Mouse (Mus musculus): ENCODE measurements around the gene Prdm16. TPM values are rescaled to one million over a fixed set of nuclear protein-coding genes. Genes with fewer than 3 reads are reported as not detected.

Prdm16 gene
- polyA plus RNA-seq, 1 experiment from 2014 or later, result 2.0 TPM

GRCm38 (mm10) chr4:154627419-154628142 is 9.1 kb downstream of the Prdm16 start:
- 53% methylated on average over 5 of the region's 5 CpGs for WGBS (ENCODE audit: insufficient replicate concordance)
- no peak; the same call in 1 of the 2 replicates for ATAC-seq (ENCODE audit: insufficient read depth)
- Histone ChIP-seq H3K4me1 (replicated peaks) (peaks cover 16% of the 10 kb centered on the region), H3K27ac (replicated peaks) (no peak overlapping the region), H3K4me2 (no peak overlapping the region), H3K27me3 (peaks cover 32% of the 10 kb centered on the region), H3K4me3 (replicated peaks) (no peak overlapping the region), H3K9ac (no peak overlapping the region), H3K36me3 (replicated peaks) (no peaks in the 10 kb centered on the region), H3K9me3 (replicated peaks) (no peaks in the 10 kb centered on the region)

GRCm38 (mm10) chr4:154626282-154626681 is 10.4 kb downstream of the Prdm16 start:
- no peaks in the 10 kb centered on the region for H3K9me3 ChIP-seq (replicated peaks)
- 75% methylated on average over 2 of the region's 2 CpGs for WGBS (ENCODE audit: insufficient replicate concordance)
- H3K36me3 ChIP-seq (replicated peaks), result no peaks in the 10 kb centered on the region
- H3K27me3 ChIP-seq, result peaks cover 19% of the 10 kb centered on the region
- ATAC-seq (ENCODE audit: insufficient read depth), result no peak
- H3K9ac ChIP-seq, result no peak overlapping the region
- H3K4me3 ChIP-seq (replicated peaks), result no peak overlapping the region
- H3K4me1 ChIP-seq (replicated peaks), result peaks cover 16% of the 10 kb centered on the region
- no peak overlapping the region for H3K4me2 ChIP-seq
- no peak overlapping the region for H3K27ac ChIP-seq (replicated peaks)

GRCm38 (mm10) chr4:154625710-154626109 is 11.0 kb downstream of the Prdm16 start:
- ATAC-seq (ENCODE audit: insufficient read depth), result no peak
- 71% methylated on average over 14 of the region's 14 CpGs for WGBS (ENCODE audit: insufficient replicate concordance)
- Histone ChIP-seq H3K4me1 (replicated peaks) (peaks cover 16% of the 10 kb centered on the region), H3K27ac (replicated peaks) (no peak overlapping the region), H3K9ac (no peak overlapping the region), H3K36me3 (replicated peaks) (no peaks in the 10 kb centered on the region), H3K27me3 (peaks cover 14% of the 10 kb centered on the region), H3K9me3 (replicated peaks) (no peaks in the 10 kb centered on the region), H3K4me3 (replicated peaks) (no peak overlapping the region), H3K4me2 (no peak overlapping the region)

GRCm38 (mm10) chr4:154623241-154623640 is 13.4 kb downstream of the Prdm16 start:
- H3K4me2 ChIP-seq, result no peak overlapping the region
- H3K4me1 ChIP-seq (replicated peaks), result peaks cover 12% of the 10 kb centered on the region
- no peaks in the 10 kb centered on the region for H3K9me3 ChIP-seq (replicated peaks)
- no peak overlapping the region for H3K27ac ChIP-seq (replicated peaks)
- no peaks in the 10 kb centered on the region for H3K36me3 ChIP-seq (replicated peaks)
- WGBS (ENCODE audit: insufficient replicate concordance), result 63% methylated on average over 3 of the region's 3 CpGs
- ATAC-seq (ENCODE audit: insufficient read depth), result no peak
- no peak overlapping the region for H3K4me3 ChIP-seq (replicated peaks)
- H3K27me3 ChIP-seq, result no peaks in the 10 kb centered on the region
- no peak overlapping the region for H3K9ac ChIP-seq

- no peak overlapping the region for H3K27ac ChIP-seq (replicated peaks)
- peaks cover 8% of the 10 kb centered on the region for H3K4me1 ChIP-seq (replicated peaks)
- H3K9ac ChIP-seq, result no peak overlapping the region
- H3K4me3 ChIP-seq (replicated peaks), result no peak overlapping the region
- no peak overlapping the region for H3K4me2 ChIP-seq
- no peaks in the 10 kb centered on the region for H3K9me3 ChIP-seq (replicated peaks)
- H3K27me3 ChIP-seq, result peaks cover 6% of the 10 kb centered on the region; the same call in 1 of the 2 replicates
- no peaks in the 10 kb centered on the region for H3K36me3 ChIP-seq (replicated peaks)
- ATAC-seq (ENCODE audit: insufficient read depth), result no peak
- 73% methylated on average over 4 of the region's 4 CpGs for WGBS (ENCODE audit: insufficient replicate concordance)
These were observed 14.2 kb downstream of the Prdm16 start for GRCm38 (mm10) chr4:154622521-154622920.

GRCm38 (mm10) chr4:154611167-154611566 is 25.5 kb downstream of the Prdm16 start:
- 56% methylated on average over 10 of the region's 10 CpGs for WGBS (ENCODE audit: insufficient replicate concordance)
- Histone ChIP-seq H3K9me3 (replicated peaks) (no peaks in the 10 kb centered on the region), H3K9ac (no peak overlapping the region), H3K4me2 (no peak overlapping the region), H3K36me3 (replicated peaks) (no peaks in the 10 kb centered on the region), H3K4me1 (replicated peaks) (0 out of 2 replicates have a peak, but pooled peaks cover 3% of the 10 kb centered on the region), H3K27ac (replicated peaks) (no peak overlapping the region), H3K27me3 (no peaks in the 10 kb centered on the region), H3K4me3 (replicated peaks) (no peak overlapping the region)
- no peak for ATAC-seq (ENCODE audit: insufficient read depth)

- no peak overlapping the region for H3K4me2 ChIP-seq
- H3K36me3 ChIP-seq (replicated peaks), result no peaks in the 10 kb centered on the region
- H3K27ac ChIP-seq (replicated peaks), result no peak overlapping the region
- WGBS (ENCODE audit: insufficient replicate concordance), result 64% methylated on average over 5 of the region's 5 CpGs
- no peak overlapping the region for H3K9ac ChIP-seq
- H3K9me3 ChIP-seq (replicated peaks), result no peaks in the 10 kb centered on the region
- ATAC-seq (ENCODE audit: insufficient read depth), result no peak
- no peak overlapping the region for H3K4me3 ChIP-seq (replicated peaks)
- H3K27me3 ChIP-seq, result no peaks in the 10 kb centered on the region
- peaks cover 28% of the 10 kb centered on the region for H3K4me1 ChIP-seq (replicated peaks)
These were observed 28.9 kb downstream of the Prdm16 start for GRCm38 (mm10) chr4:154607724-154608123.

GRCm38 (mm10) chr4:154604442-154604830 is 32.2 kb downstream of the Prdm16 start:
- peak overlapping the region; percentile 44 for H3K4me2 ChIP-seq

GRCm38 (mm10) chr4:154603663-154604441 is 32.8 kb downstream of the Prdm16 start:
- Histone ChIP-seq H3K4me2 (peak overlapping the region; percentile 44), H3K4me1 (replicated peaks) (peaks cover 25% of the 10 kb centered on the region), H3K9me3 (replicated peaks) (no peaks in the 10 kb centered on the region), H3K4me3 (replicated peaks) (no peak overlapping the region), H3K36me3 (replicated peaks) (no peaks in the 10 kb centered on the region), H3K27me3 (no peaks in the 10 kb centered on the region), H3K9ac (no peak overlapping the region), H3K27ac (replicated peaks) (no peak overlapping the region)
- WGBS (ENCODE audit: insufficient replicate concordance), result 33% methylated on average over 25 of the region's 25 CpGs
- ATAC-seq (ENCODE audit: insufficient read depth), result peak; percentile 90

More at GRCm38 (mm10) chr4:154604442-154604830, 32.2 kb downstream of the Prdm16 start:
- Histone ChIP-seq H3K36me3 (replicated peaks) (no peaks in the 10 kb centered on the region), H3K9ac (no peak overlapping the region), H3K9me3 (replicated peaks) (no peaks in the 10 kb centered on the region), H3K4me1 (replicated peaks) (peaks cover 25% of the 10 kb centered on the region), H3K27ac (replicated peaks) (no peak overlapping the region), H3K27me3 (no peaks in the 10 kb centered on the region), H3K4me3 (replicated peaks) (no peak overlapping the region)
- ATAC-seq (ENCODE audit: insufficient read depth), result no peak
- WGBS (ENCODE audit: insufficient replicate concordance), result 65% methylated on average over 7 of the region's 7 CpGs

GRCm38 (mm10) chr4:154602409-154602808 is 34.3 kb downstream of the Prdm16 start:
- H3K4me1 ChIP-seq (replicated peaks), result peaks cover 32% of the 10 kb centered on the region
- no peaks in the 10 kb centered on the region for H3K9me3 ChIP-seq (replicated peaks)
- no peak overlapping the region for H3K4me3 ChIP-seq (replicated peaks)
- H3K9ac ChIP-seq, result no peak overlapping the region
- H3K36me3 ChIP-seq (replicated peaks), result no peaks in the 10 kb centered on the region
- H3K4me2 ChIP-seq, result no peak overlapping the region
- H3K27ac ChIP-seq (replicated peaks), result no peak overlapping the region
- WGBS (ENCODE audit: insufficient replicate concordance), result 68% methylated on average over 10 of the region's 10 CpGs
- no peak for ATAC-seq (ENCODE audit: insufficient read depth)
- no peaks in the 10 kb centered on the region for H3K27me3 ChIP-seq

GRCm38 (mm10) chr4:154601006-154601405 is 35.7 kb downstream of the Prdm16 start:
- Histone ChIP-seq H3K36me3 (replicated peaks) (no peaks in the 10 kb centered on the region), H3K4me3 (replicated peaks) (no peak overlapping the region), H3K27me3 (no peaks in the 10 kb centered on the region), H3K9ac (no peak overlapping the region), H3K9me3 (replicated peaks) (no peaks in the 10 kb centered on the region), H3K4me2 (no peak overlapping the region), H3K27ac (replicated peaks) (no peak overlapping the region), H3K4me1 (replicated peaks) (peaks cover 46% of the 10 kb centered on the region)
- 63% methylated on average over 3 of the region's 3 CpGs for WGBS (ENCODE audit: insufficient replicate concordance)
- ATAC-seq (ENCODE audit: insufficient read depth), result no peak

Data from liver, embryonic 15.5 days (tissue).